Mouse (Mus musculus): Measurements from ENCODE around the gene Adipor2. TPM values are rescaled to one million over a fixed set of nuclear protein-coding genes. Genes with fewer than 3 reads are reported as not detected.

The Adipor2 gene
- polyA plus RNA-seq, 1 experiment from 2014 or later, result 101 TPM

- H3K4me2 ChIP-seq (replicated peaks), result no peak overlapping the region
- no peak overlapping the region for H3K9ac ChIP-seq
- no peaks in the 10 kb centered on the region for H3K36me3 ChIP-seq
- no peaks in the 10 kb centered on the region for H3K9me3 ChIP-seq
- H3K4me3 ChIP-seq (replicated peaks), result no peak overlapping the region
- H3K27me3 ChIP-seq (replicated peaks), result no peaks in the 10 kb centered on the region
- ATAC-seq, result no peak
- H3K27ac ChIP-seq, result 0 out of 2 replicates have a peak overlapping the region, but pooled peaks have one; percentile 6
- H3K4me1 ChIP-seq (replicated peaks), result 0 out of 2 replicates have a peak, but pooled peaks cover 3% of the 10 kb centered on the region
- WGBS, result 82% methylated on average over 4 of the region's 4 CpGs
These were observed 12.7 kb downstream of the Adipor2 start for GRCm38 (mm10) chr6:119404854-119405253.

- WGBS, result 78% methylated on average over 3 of the region's 3 CpGs
- no peaks in the 10 kb centered on the region for H3K27me3 ChIP-seq (replicated peaks)
- no peaks in the 10 kb centered on the region for H3K36me3 ChIP-seq
- no peak overlapping the region for H3K4me2 ChIP-seq (replicated peaks)
- H3K9me3 ChIP-seq, result no peaks in the 10 kb centered on the region
- no peak overlapping the region for H3K9ac ChIP-seq
- ATAC-seq, result 0 out of 2 replicates have a peak, but pooled peaks have one; percentile 16
- no peak overlapping the region for H3K27ac ChIP-seq
- no peak overlapping the region for H3K4me3 ChIP-seq (replicated peaks)
- H3K4me1 ChIP-seq (replicated peaks), result 0 out of 2 replicates have a peak, but pooled peaks cover 1% of the 10 kb centered on the region
These were observed 14.5 kb downstream of the Adipor2 start for GRCm38 (mm10) chr6:119402976-119403375.

GRCm38 (mm10) chr6:119401545-119402304 is 15.8 kb downstream of the Adipor2 start:
- no peak overlapping the region for H3K9ac ChIP-seq
- H3K4me2 ChIP-seq (replicated peaks), result no peak overlapping the region
- no peak for ATAC-seq
- WGBS, result 83% methylated on average over 8 of the region's 8 CpGs
- no peaks in the 10 kb centered on the region for H3K36me3 ChIP-seq
- H3K4me3 ChIP-seq (replicated peaks), result no peak overlapping the region
- no peaks in the 10 kb centered on the region for H3K27me3 ChIP-seq (replicated peaks)
- no peaks in the 10 kb centered on the region for H3K9me3 ChIP-seq
- no peaks in the 10 kb centered on the region for H3K4me1 ChIP-seq (replicated peaks)
- no peak overlapping the region for H3K27ac ChIP-seq

- Histone ChIP-seq H3K27ac (no peak overlapping the region), H3K9me3 (no peaks in the 10 kb centered on the region), H3K27me3 (replicated peaks) (no peaks in the 10 kb centered on the region), H3K9ac (no peak overlapping the region), H3K36me3 (no peaks in the 10 kb centered on the region), H3K4me3 (replicated peaks) (no peak overlapping the region), H3K4me2 (replicated peaks) (no peak overlapping the region), H3K4me1 (replicated peaks) (0 out of 2 replicates have a peak, but pooled peaks cover 7% of the 10 kb centered on the region)
- 91% methylated on average over 3 of the region's 3 CpGs for WGBS
- ATAC-seq, result no peak
These were observed 16.9 kb downstream of the Adipor2 start for GRCm38 (mm10) chr6:119400649-119401048.

- H3K9me3 ChIP-seq, result no peaks in the 10 kb centered on the region
- 0 out of 2 replicates have a peak, but pooled peaks cover 8% of the 10 kb centered on the region for H3K4me1 ChIP-seq (replicated peaks)
- H3K9ac ChIP-seq, result no peak overlapping the region
- 91% methylated on average over 3 of the region's 3 CpGs for WGBS
- no peaks in the 10 kb centered on the region for H3K36me3 ChIP-seq
- no peak for ATAC-seq
- H3K27me3 ChIP-seq (replicated peaks), result no peaks in the 10 kb centered on the region
- no peak overlapping the region for H3K4me2 ChIP-seq (replicated peaks)
- H3K27ac ChIP-seq, result no peak overlapping the region
- H3K4me3 ChIP-seq (replicated peaks), result no peak overlapping the region
These were observed 18.1 kb downstream of the Adipor2 start for GRCm38 (mm10) chr6:119399371-119399770.

GRCm38 (mm10) chr6:119396309-119396634 is 21.2 kb downstream of the Adipor2 start:
- no peak overlapping the region for H3K4me2 ChIP-seq (replicated peaks)
- no peaks in the 10 kb centered on the region for H3K9me3 ChIP-seq
- H3K4me1 ChIP-seq (replicated peaks), result 0 out of 2 replicates have a peak, but pooled peaks cover 8% of the 10 kb centered on the region
- ATAC-seq, result peak; percentile 75
- no peak overlapping the region for H3K9ac ChIP-seq
- 45% methylated on average over 5 of the region's 5 CpGs for WGBS
- no peaks in the 10 kb centered on the region for H3K36me3 ChIP-seq
- H3K27ac ChIP-seq, result peak overlapping the region; percentile 56; the same call in 1 of the 2 replicates
- H3K4me3 ChIP-seq (replicated peaks), result no peak overlapping the region
- no peaks in the 10 kb centered on the region for H3K27me3 ChIP-seq (replicated peaks)

- Histone ChIP-seq H3K9me3 (no peaks in the 10 kb centered on the region), H3K27ac (peak overlapping the region; percentile 56), H3K4me2 (replicated peaks) (no peak overlapping the region), H3K27me3 (replicated peaks) (no peaks in the 10 kb centered on the region), H3K36me3 (no peaks in the 10 kb centered on the region), H3K4me1 (replicated peaks) (0 out of 2 replicates have a peak, but pooled peaks cover 8% of the 10 kb centered on the region), H3K9ac (no peak overlapping the region), H3K4me3 (replicated peaks) (no peak overlapping the region)
- 59% methylated on average over 14 of the region's 14 CpGs for WGBS
- peak; percentile 77 for ATAC-seq
These were observed 21.8 kb downstream of the Adipor2 start for GRCm38 (mm10) chr6:119395421-119396308.

- no peak for ATAC-seq
- H3K4me3 ChIP-seq (replicated peaks), result no peak overlapping the region
- H3K27ac ChIP-seq, result no peak overlapping the region
- no peaks in the 10 kb centered on the region for H3K27me3 ChIP-seq (replicated peaks)
- 69% methylated on average over 9 of the region's 9 CpGs for WGBS
- H3K4me2 ChIP-seq (replicated peaks), result no peak overlapping the region
- 0 out of 2 replicates have a peak, but pooled peaks cover 8% of the 10 kb centered on the region for H3K4me1 ChIP-seq (replicated peaks)
- H3K36me3 ChIP-seq, result no peaks in the 10 kb centered on the region
- no peak overlapping the region for H3K9ac ChIP-seq
- H3K9me3 ChIP-seq, result no peaks in the 10 kb centered on the region
These were observed 24.7 kb downstream of the Adipor2 start for GRCm38 (mm10) chr6:119392836-119393235.

GRCm38 (mm10) chr6:119390728-119391127 is 26.8 kb downstream of the Adipor2 start:
- 93% methylated on average over 4 of the region's 4 CpGs for WGBS
- H3K4me1 ChIP-seq (replicated peaks), result peaks cover 6% of the 10 kb centered on the region; the same call in 1 of the 2 replicates

GRCm38 (mm10) chr6:119389089-119389488 is 28.4 kb downstream of the Adipor2 start:
- 15% methylated on average over 10 of the region's 10 CpGs for WGBS
- peak; percentile 9; the same call in 1 of the 2 replicates for ATAC-seq
- H3K27ac ChIP-seq, result peak overlapping the region; percentile 9; the same call in 1 of the 2 replicates

More at GRCm38 (mm10) chr6:119390728-119391127, 26.8 kb downstream of the Adipor2 start:
- Histone ChIP-seq H3K4me2 (replicated peaks) (no peak overlapping the region), H3K27me3 (replicated peaks) (no peaks in the 10 kb centered on the region), H3K36me3 (no peaks in the 10 kb centered on the region), H3K27ac (no peak overlapping the region), H3K9me3 (no peaks in the 10 kb centered on the region), H3K4me3 (replicated peaks) (no peak overlapping the region), H3K9ac (no peak overlapping the region)
- ATAC-seq, result no peak

GRCm38 (mm10) chr6:119388650-119389012 is 28.9 kb downstream of the Adipor2 start:
- peak overlapping the region; percentile 67 for H3K4me2 ChIP-seq (replicated peaks)
- WGBS, result 0% methylated on average over 51 of the region's 53 CpGs
- no peaks in the 10 kb centered on the region for H3K9me3 ChIP-seq
- peak; percentile 98 for ATAC-seq
- H3K27me3 ChIP-seq (replicated peaks), result no peaks in the 10 kb centered on the region
- peaks cover 11% of the 10 kb centered on the region; the same call in 1 of the 2 replicates for H3K4me1 ChIP-seq (replicated peaks)
- H3K27ac ChIP-seq, result peak overlapping the region; percentile 89
- peak overlapping the region; percentile 73 for H3K9ac ChIP-seq
- peak overlapping the region; percentile 79 for H3K4me3 ChIP-seq (replicated peaks)
- no peaks in the 10 kb centered on the region for H3K36me3 ChIP-seq

More at GRCm38 (mm10) chr6:119389089-119389488, 28.4 kb downstream of the Adipor2 start:
- no peaks in the 10 kb centered on the region for H3K27me3 ChIP-seq (replicated peaks)
- peak overlapping the region; percentile 36 for H3K4me2 ChIP-seq (replicated peaks)
- no peaks in the 10 kb centered on the region for H3K36me3 ChIP-seq
- H3K9me3 ChIP-seq, result no peaks in the 10 kb centered on the region
- peaks cover 10% of the 10 kb centered on the region; the same call in 1 of the 2 replicates for H3K4me1 ChIP-seq (replicated peaks)
- peak overlapping the region; percentile 79 for H3K4me3 ChIP-seq (replicated peaks)
- H3K9ac ChIP-seq, result peak overlapping the region; percentile 28; the same call in 1 of the 2 replicates
